Mouse (Mus musculus) liver, embryonic 11.5 days (tissue): Measurements from ENCODE around the gene Plin1. TPM values are rescaled to one million over a fixed set of nuclear protein-coding genes. Genes with fewer than 3 reads are reported as not detected.
A peak's percentile ranks its signal among the peaks of the same experiment; 100 is the strongest.

Experiments
- ATAC-seq: fragments of 200-750 bp; cut with Nextera tagmentation; replicated peaks from 2 replicates; pipeline ENCODE4 v1.8.0; 2017; ENCODE audit warnings: moderate number of reproducible peaks, mild to moderate bottlenecking, moderate TSS enrichment, moderate library complexity; ENCODE audit not compliant: low FRiP score
- DNase-seq: peaks from one replicate; pipeline ENCODE4 v3.0.0-alpha.2; 2017; ENCODE audit warnings: low spot score
- H3K27ac ChIP-seq: fragments of 300-500 bp; sonication (generic); 2 replicates; pipeline ENCODE4 v1.5.1; 2014; ENCODE audit warnings: mild to moderate bottlenecking, low read depth, low read length, control low read depth
- H3K27me3 ChIP-seq: fragments of 300-500 bp; sonication (generic); replicated peaks from 2 replicates; pipeline ENCODE4 v1.6.1; 2014; ENCODE audit warnings: low read length, mixed read lengths; ENCODE audit not compliant: control insufficient read depth, insufficient read depth
- H3K36me3 ChIP-seq: fragments of 300-500 bp; sonication (generic); 2 replicates; pipeline ENCODE4 v1.6.1; 2014; ENCODE audit warnings: mild to moderate bottlenecking, low read length, moderate library complexity, mixed read lengths; ENCODE audit not compliant: control insufficient read depth, insufficient read depth
- H3K4me1 ChIP-seq: fragments of 300-500 bp; sonication (generic); replicated peaks from 2 replicates; pipeline ENCODE4 v1.6.1; 2014; ENCODE audit warnings: low read length, mixed read lengths; ENCODE audit not compliant: control insufficient read depth, insufficient read depth
- H3K4me2 ChIP-seq: fragments of 300-500 bp; sonication (generic); 2 replicates; pipeline ENCODE4 v1.6.1; 2014; ENCODE audit warnings: mild to moderate bottlenecking, control low read depth, moderate library complexity
- H3K4me3 ChIP-seq: fragments of 300-500 bp; sonication (generic); 2 replicates; pipeline ENCODE4 v1.5.1; 2014; ENCODE audit warnings: low read depth, low read length, control low read depth
- H3K9ac ChIP-seq: fragments of 300-500 bp; sonication (generic); 2 replicates; pipeline ENCODE4 v1.6.1; 2014; ENCODE audit warnings: low read depth, low read length, control low read depth
- H3K9me3 ChIP-seq: fragments of 300-500 bp; sonication (generic); 2 replicates; pipeline ENCODE4 v1.6.1; 2016; ENCODE audit warnings: low read length, inconsistent platforms, mixed read lengths; ENCODE audit not compliant: control insufficient read depth
- WGBS: fragments of 180-500 bp; shearing (Covaris S2); extraction: QIAGEN DNeasy Blood & Tissue Kit; methylation state at CpG from one replicate; pipeline ENCODE4 v1.1.7; 2014; 5-methylcytosine and 5-hydroxymethylcytosine counted together
- polyA plus RNA-seq: library from polyadenylated mRNA; unstranded; fragments of >200 nt; fragmentation: Nextera tagmentation; extraction: Ambion mirVana; gene quantifications from 2 replicates; pipeline ENCODE4 v1.2.1, GENCODE M21; 2014

Gene Plin1
- polyA plus RNA-seq = not detected in 2 replicates

GRCm38 (mm10) chr7:79732622-79733021 is at the start of gene Plin1:
Plin1 (minus strand) TSS chr7:79732903.
- DNase-seq = no peak
- Histone ChIP-seq H3K9me3 (no peaks in the 10 kb centered on the region), H3K36me3 (no peaks in the 10 kb centered on the region), H3K27ac (no peak within 1 kb of the TSS), H3K9ac (no peak within 1 kb of the TSS), H3K4me2 (no peak within 1 kb of the TSS), H3K27me3 (0 out of 2 replicates have a peak, but pooled peaks cover 3% of the 10 kb centered on the region), H3K4me3 (no peak within 1 kb of the TSS), H3K4me1 (no peaks in the 10 kb centered on the region)
- no peak for ATAC-seq
- WGBS = 56% methylated on average over 4 of the region's 4 CpGs

- no peaks in the 10 kb centered on the region for H3K9me3 ChIP-seq
- no peak for ATAC-seq
These were observed 49.8 kb upstream of the Plin1 start for GRCm38 (mm10) chr7:79782516-79782855.

GRCm38 (mm10) chr7:79781826-79782515 is 49.3 kb upstream of the Plin1 start:
- Histone ChIP-seq H3K9ac (no peak overlapping the region), H3K36me3 (no peaks in the 10 kb centered on the region), H3K4me2 (no peak overlapping the region), H3K27ac (no peak overlapping the region), H3K9me3 (no peaks in the 10 kb centered on the region), H3K4me3 (no peak overlapping the region), H3K27me3 (no peaks in the 10 kb centered on the region), H3K4me1 (peaks cover 8% of the 10 kb centered on the region; the same call in 1 of the 2 replicates)
- ATAC-seq (no peak), DNase-seq (no peak)
- 79% methylated on average over 11 of the region's 11 CpGs for WGBS

More at GRCm38 (mm10) chr7:79782516-79782855, 49.8 kb upstream of the Plin1 start:
- Histone ChIP-seq H3K4me1 (peaks cover 8% of the 10 kb centered on the region; the same call in 1 of the 2 replicates), H3K27me3 (no peaks in the 10 kb centered on the region), H3K27ac (no peak overlapping the region), H3K4me3 (no peak overlapping the region), H3K36me3 (no peaks in the 10 kb centered on the region), H3K9ac (no peak overlapping the region), H3K4me2 (no peak overlapping the region)
- DNase-seq = no peak
- 85% methylated on average over 2 of the region's 2 CpGs for WGBS

GRCm38 (mm10) chr7:79780647-79781626 is 48.2 kb upstream of the Plin1 start:
- Histone ChIP-seq H3K4me1 (peaks cover 8% of the 10 kb centered on the region; the same call in 1 of the 2 replicates), H3K27me3 (no peaks in the 10 kb centered on the region), H3K9ac (no peak overlapping the region), H3K4me3 (no peak overlapping the region), H3K36me3 (no peaks in the 10 kb centered on the region), H3K4me2 (peak overlapping the region; percentile 63), H3K27ac (0 out of 2 replicates have a peak overlapping the region, but pooled peaks have one; percentile 51), H3K9me3 (no peaks in the 10 kb centered on the region)
- WGBS = 20% methylated on average over 16 of the region's 16 CpGs
- peak; percentile 70 for DNase-seq
- peak; percentile 71 for ATAC-seq

DNA sequence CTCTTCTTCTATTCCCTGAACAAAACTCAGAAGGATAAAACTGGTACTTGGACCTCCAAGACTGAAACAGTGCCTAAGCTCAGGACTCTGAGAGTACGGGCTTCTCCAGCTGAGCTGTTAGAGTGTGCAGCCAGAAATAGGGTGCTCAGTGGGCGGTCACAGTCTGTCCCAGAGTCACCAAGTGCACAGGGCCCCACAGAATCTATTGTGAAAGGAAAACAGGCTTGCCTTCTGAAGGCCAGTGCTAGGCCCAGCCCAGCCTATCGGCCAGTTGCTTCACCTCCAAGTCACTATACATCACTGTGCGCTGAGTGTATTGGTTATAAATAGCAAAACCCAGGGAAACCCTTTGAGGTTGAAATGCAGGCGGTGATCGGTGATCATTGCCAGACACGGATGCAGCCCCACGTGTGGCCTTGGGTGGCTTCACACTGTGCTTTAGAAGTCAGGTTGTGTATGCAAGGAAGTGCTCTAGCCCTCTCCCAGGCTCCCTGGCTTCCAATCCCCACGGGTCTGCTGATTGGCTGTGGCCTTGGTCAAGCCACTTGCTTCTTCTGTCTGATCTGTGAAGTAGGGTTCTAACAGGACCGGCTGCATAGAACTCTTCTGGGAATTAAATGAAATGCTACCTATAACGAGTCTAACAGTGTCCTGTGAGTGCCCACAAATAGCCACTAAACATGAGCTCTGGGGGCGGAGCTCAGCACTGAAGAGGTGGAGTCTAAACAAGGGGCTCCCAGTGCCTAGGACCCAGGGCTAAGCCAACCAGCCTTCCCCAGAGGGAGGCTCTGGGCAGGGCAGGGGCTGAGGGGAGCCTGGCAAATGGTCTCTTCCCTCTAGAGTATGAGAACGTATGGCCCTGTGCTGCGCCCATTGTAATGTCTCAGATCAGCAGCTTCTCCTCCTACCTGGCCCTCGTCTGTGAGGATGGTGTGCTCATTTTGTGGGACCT is 39.1 kb upstream of the Plin1 start:
- no peaks in the 10 kb centered on the region for H3K9me3 ChIP-seq
- DNase-seq = no peak
- H3K9ac ChIP-seq = no peak overlapping the region
- no peak overlapping the region for H3K27ac ChIP-seq
- H3K27me3 ChIP-seq = no peaks in the 10 kb centered on the region
- 50% methylated on average over 15 of the region's 15 CpGs for WGBS
- no peak overlapping the region for H3K4me2 ChIP-seq
- ATAC-seq = no peak; the same call in 1 of the 2 replicates
- H3K4me3 ChIP-seq = no peak overlapping the region
- no peaks in the 10 kb centered on the region for H3K36me3 ChIP-seq
- H3K4me1 ChIP-seq = no peaks in the 10 kb centered on the region

DNA sequence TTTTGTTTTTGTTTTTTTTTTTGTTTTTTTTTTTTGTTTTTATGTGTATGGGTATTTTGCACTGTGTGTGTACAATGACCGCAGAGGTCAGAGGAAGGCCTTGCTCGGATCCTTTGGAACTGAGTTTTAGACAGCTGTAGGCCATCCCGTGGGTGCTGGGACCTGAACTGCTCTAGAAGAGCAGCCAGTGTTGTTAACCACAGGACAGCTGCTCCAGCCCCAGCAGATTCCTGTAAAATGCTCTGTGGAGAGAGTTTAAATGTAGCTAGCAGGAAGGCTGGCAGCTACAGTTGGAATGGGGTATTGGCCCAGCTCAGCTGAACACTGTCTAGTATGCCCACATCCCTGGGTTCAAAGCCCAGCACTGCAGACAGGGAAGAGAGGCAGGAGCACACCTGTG is 37.0 kb upstream of the Plin1 start:
- H3K9me3 ChIP-seq = no peaks in the 10 kb centered on the region
- H3K27ac ChIP-seq = no peak overlapping the region
- no peak for DNase-seq
- WGBS = 77% methylated on average over 3 of the region's 3 CpGs
- H3K36me3 ChIP-seq = no peaks in the 10 kb centered on the region
- no peaks in the 10 kb centered on the region for H3K27me3 ChIP-seq
- H3K9ac ChIP-seq = no peak overlapping the region
- no peak overlapping the region for H3K4me3 ChIP-seq
- no peak overlapping the region for H3K4me2 ChIP-seq
- ATAC-seq = no peak
- H3K4me1 ChIP-seq = no peaks in the 10 kb centered on the region

DNA sequence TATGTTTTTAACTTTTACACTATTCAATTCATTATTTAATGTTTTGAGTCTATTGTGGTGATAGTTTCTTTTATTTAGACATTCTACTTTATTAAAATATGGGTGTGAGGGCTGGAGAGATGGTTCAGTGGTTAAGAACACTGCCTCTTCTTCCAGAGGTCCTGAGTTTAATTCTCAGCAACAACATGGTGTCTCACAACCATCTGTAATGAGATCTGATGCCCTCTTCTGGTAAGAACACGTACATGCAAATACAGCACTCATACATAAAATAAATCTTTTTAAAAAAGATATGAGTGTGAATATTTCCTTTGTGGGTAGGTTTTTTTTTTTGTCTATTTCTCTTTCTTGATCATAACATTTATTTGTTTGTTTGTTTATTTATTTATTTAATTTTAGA is 33.3 kb upstream of the Plin1 start:
- DNase-seq (no peak), ATAC-seq (no peak)
- no peaks in the 10 kb centered on the region for H3K36me3 ChIP-seq
- H3K4me3 ChIP-seq = no peak overlapping the region
- H3K9me3 ChIP-seq = no peaks in the 10 kb centered on the region
- no peaks in the 10 kb centered on the region for H3K27me3 ChIP-seq
- WGBS = 38% methylated on average over 1 of the region's 1 CpGs
- H3K4me2 ChIP-seq = no peak overlapping the region
- H3K9ac ChIP-seq = no peak overlapping the region
- H3K4me1 ChIP-seq = no peaks in the 10 kb centered on the region
- no peak overlapping the region for H3K27ac ChIP-seq

DNA sequence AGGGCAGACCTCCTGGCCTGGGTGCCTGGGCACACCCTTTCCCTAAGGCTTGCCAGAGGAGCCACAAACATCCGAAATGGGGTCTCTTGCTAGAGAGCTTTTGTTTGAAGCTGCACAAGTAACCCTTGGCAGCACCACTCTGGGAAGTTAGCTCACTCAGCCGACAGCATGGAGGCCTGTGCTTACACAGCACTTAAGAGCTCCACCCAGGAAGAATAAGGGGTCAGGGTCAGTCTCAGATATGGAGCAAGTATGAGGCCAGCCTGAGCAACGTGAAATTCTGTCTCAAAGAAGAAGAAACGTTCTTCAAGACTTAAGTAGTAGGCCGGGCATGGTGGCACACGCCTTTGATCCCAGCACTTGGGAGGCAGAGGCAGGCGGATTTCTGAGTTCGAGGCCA is 29.4 kb upstream of the Plin1 start:
- no peaks in the 10 kb centered on the region for H3K4me1 ChIP-seq
- no peaks in the 10 kb centered on the region for H3K9me3 ChIP-seq
- no peak overlapping the region for H3K9ac ChIP-seq
- DNase-seq = no peak
- no peaks in the 10 kb centered on the region for H3K27me3 ChIP-seq
- no peak overlapping the region for H3K4me2 ChIP-seq
- no peak overlapping the region for H3K27ac ChIP-seq
- WGBS = 70% methylated on average over 8 of the region's 8 CpGs
- ATAC-seq = no peak
- H3K36me3 ChIP-seq = no peaks in the 10 kb centered on the region
- H3K4me3 ChIP-seq = no peak overlapping the region
